Mouse (Mus musculus) embryonic facial prominence, embryonic 10.5 days (tissue): Measurements from ENCODE around the gene Psma3. TPM values are rescaled to one million over a fixed set of nuclear protein-coding genes. Genes with fewer than 3 reads are reported as not detected.

ENCODE experiments used
- DNase-seq: peaks from one replicate; pipeline ENCODE4 v3.0.0-alpha.2; 2017; ENCODE audit warnings: low spot score
- H3K27ac ChIP-seq: fragments of 300-500 bp; sonication (generic); replicated peaks from 2 replicates; pipeline ENCODE4 v1.5.1; 2016; ENCODE audit warnings: mild to moderate bottlenecking
- H3K27me3 ChIP-seq: fragments of 300-500 bp; sonication (generic); replicated peaks from 2 replicates; pipeline ENCODE4 v1.6.1; 2016; ENCODE audit warnings: low read depth, mild to moderate bottlenecking; ENCODE audit not compliant: poor library complexity, severe bottlenecking
- H3K36me3 ChIP-seq: fragments of 300-500 bp; sonication (generic); replicated peaks from 2 replicates; pipeline ENCODE4 v1.6.1; 2016; ENCODE audit warnings: mild to moderate bottlenecking, moderate library complexity
- H3K4me1 ChIP-seq: fragments of 300-500 bp; sonication (generic); 2 replicates; pipeline ENCODE4 v1.6.1; 2016
- H3K4me3 ChIP-seq: fragments of 300-500 bp; sonication (generic); 2 replicates; pipeline ENCODE4 v1.5.1; 2016; ENCODE audit warnings: mild to moderate bottlenecking, moderate library complexity
- H3K9me3 ChIP-seq: fragments of 300-500 bp; sonication (generic); 2 replicates; pipeline ENCODE4 v1.6.1; 2016; ENCODE audit warnings: mild to moderate bottlenecking
- WGBS: fragments of 180-500 bp; shearing (Covaris S2); methylation state at CpG from one replicate; pipeline ENCODE4 v1.1.7; 2016; 5-methylcytosine and 5-hydroxymethylcytosine counted together
- polyA plus RNA-seq: library from polyadenylated mRNA; unstranded; fragments of >200 nt; fragmentation: Nextera tagmentation; extraction: Ambion mirVana; gene quantifications from 2 replicates; pipeline ENCODE4 v1.2.1, GENCODE M21; 2016

The Psma3 gene
- polyA plus RNA-seq, 1 experiment from 2014 or later: 687 TPM

GRCm38 (mm10) chr12:70969485-70970184, 4.8 kb upstream of the Psma3 start:
- Histone ChIP-seq H3K4me1 (peaks cover 11% of the 10 kb centered on the region), H3K9me3 (no peaks in the 10 kb centered on the region), H3K27me3 (no peaks in the 10 kb centered on the region), H3K4me3 (peak overlapping the region; percentile 78), H3K36me3 (peaks cover 1% of the 10 kb centered on the region; the same call in 1 of the 2 replicates), H3K27ac (peak overlapping the region; percentile 67)
- 4% methylated on average over 17 of the region's 17 CpGs for WGBS
- peak; percentile 75 for DNase-seq

GRCm38 (mm10) chr12:70973831-70974230, 590 bp upstream of the Psma3 start:
- Histone ChIP-seq H3K27me3 (no peaks in the 10 kb centered on the region), H3K4me3 (peak overlapping the region; percentile 97), H3K9me3 (no peaks in the 10 kb centered on the region), H3K27ac (peak overlapping the region; percentile 81; the same call in 1 of the 2 replicates), H3K4me1 (peaks cover 11% of the 10 kb centered on the region), H3K36me3 (peaks cover 8% of the 10 kb centered on the region)
- 91% methylated on average over 4 of the region's 4 CpGs for WGBS
- no peak for DNase-seq

- peaks cover 24% of the 10 kb centered on the region for H3K36me3 ChIP-seq
- peak overlapping the region; percentile 97 for H3K4me3 ChIP-seq
- peak; percentile 38 for DNase-seq
- H3K4me1 ChIP-seq: peaks cover 11% of the 10 kb centered on the region
- H3K9me3 ChIP-seq: no peaks in the 10 kb centered on the region
- H3K27me3 ChIP-seq: no peaks in the 10 kb centered on the region
- H3K27ac ChIP-seq: peak overlapping the region; percentile 99
- 25% methylated on average over 10 of the region's 10 CpGs for WGBS
Observed at GRCm38 (mm10) chr12:70975406-70975805, 985 bp downstream of the Psma3 start.

GRCm38 (mm10) chr12:70975891-70976290, 1.5 kb downstream of the Psma3 start:
- H3K36me3 ChIP-seq: peaks cover 29% of the 10 kb centered on the region
- H3K27ac ChIP-seq: peak overlapping the region; percentile 99; the same call in 1 of the 2 replicates
- H3K4me3 ChIP-seq: peak overlapping the region; percentile 97
- no peaks in the 10 kb centered on the region for H3K9me3 ChIP-seq
- 78% methylated on average over 3 of the region's 3 CpGs for WGBS
- peaks cover 11% of the 10 kb centered on the region for H3K4me1 ChIP-seq
- DNase-seq: no peak
- no peaks in the 10 kb centered on the region for H3K27me3 ChIP-seq

GRCm38 (mm10) chr12:70978345-70978744, 3.9 kb downstream of the Psma3 start:
- Histone ChIP-seq H3K36me3 (peaks cover 50% of the 10 kb centered on the region), H3K4me1 (peaks cover 11% of the 10 kb centered on the region), H3K4me3 (no peak overlapping the region), H3K27me3 (no peaks in the 10 kb centered on the region), H3K27ac (no peak overlapping the region), H3K9me3 (no peaks in the 10 kb centered on the region)
- no peak for DNase-seq
- 92% methylated on average over 7 of the region's 7 CpGs for WGBS

- Histone ChIP-seq H3K9me3 (no peaks in the 10 kb centered on the region), H3K27me3 (no peaks in the 10 kb centered on the region), H3K27ac (no peak overlapping the region), H3K36me3 (peaks cover 95% of the 10 kb centered on the region), H3K4me3 (no peak overlapping the region), H3K4me1 (no peaks in the 10 kb centered on the region)
- DNase-seq: no peak
- WGBS: 96% methylated on average over 7 of the region's 7 CpGs
Observed at GRCm38 (mm10) chr12:70984855-70985550, 10.6 kb downstream of the Psma3 start.

GRCm38 (mm10) chr12:70997225-70997624, 22.8 kb downstream of the Psma3 start:
- Histone ChIP-seq H3K27me3 (no peaks in the 10 kb centered on the region), H3K36me3 (peaks cover 83% of the 10 kb centered on the region), H3K4me1 (no peaks in the 10 kb centered on the region), H3K4me3 (no peak overlapping the region), H3K27ac (no peak overlapping the region), H3K9me3 (no peaks in the 10 kb centered on the region)
- 90% methylated on average over 5 of the region's 5 CpGs for WGBS
- DNase-seq: no peak

- Histone ChIP-seq H3K36me3 (peaks cover 79% of the 10 kb centered on the region), H3K27me3 (no peaks in the 10 kb centered on the region), H3K4me3 (no peak overlapping the region), H3K4me1 (no peaks in the 10 kb centered on the region), H3K27ac (no peak overlapping the region), H3K9me3 (no peaks in the 10 kb centered on the region)
- 75% methylated on average over 5 of the region's 5 CpGs for WGBS
- no peak for DNase-seq
Observed at GRCm38 (mm10) chr12:70999423-70999903, 25.0 kb downstream of the Psma3 start.

GRCm38 (mm10) chr12:71000344-71000743, 25.9 kb downstream of the Psma3 start:
- 82% methylated on average over 1 of the region's 1 CpGs for WGBS
- Histone ChIP-seq H3K9me3 (no peaks in the 10 kb centered on the region), H3K36me3 (peaks cover 79% of the 10 kb centered on the region), H3K27me3 (no peaks in the 10 kb centered on the region), H3K4me1 (no peaks in the 10 kb centered on the region), H3K4me3 (no peak overlapping the region), H3K27ac (no peak overlapping the region)
- DNase-seq: no peak

- no peaks in the 10 kb centered on the region for H3K27me3 ChIP-seq
- WGBS: 81% methylated on average over 6 of the region's 6 CpGs
- no peak for DNase-seq
- H3K4me1 ChIP-seq: no peaks in the 10 kb centered on the region
- no peak overlapping the region for H3K27ac ChIP-seq
- H3K4me3 ChIP-seq: no peak overlapping the region
- peaks cover 79% of the 10 kb centered on the region for H3K36me3 ChIP-seq
- H3K9me3 ChIP-seq: no peaks in the 10 kb centered on the region
Observed at GRCm38 (mm10) chr12:71001456-71001855, 27.0 kb downstream of the Psma3 start.

- H3K27me3 ChIP-seq: no peaks in the 10 kb centered on the region
- no peak for DNase-seq
- peaks cover 80% of the 10 kb centered on the region for H3K36me3 ChIP-seq
- no peak overlapping the region for H3K4me3 ChIP-seq
- no peak overlapping the region for H3K27ac ChIP-seq
- H3K9me3 ChIP-seq: no peaks in the 10 kb centered on the region
- H3K4me1 ChIP-seq: no peaks in the 10 kb centered on the region
- 89% methylated on average over 6 of the region's 6 CpGs for WGBS
Observed at GRCm38 (mm10) chr12:71003760-71004426, 29.5 kb downstream of the Psma3 start.

- Histone ChIP-seq H3K4me3 (no peak overlapping the region), H3K4me1 (no peaks in the 10 kb centered on the region), H3K9me3 (no peaks in the 10 kb centered on the region), H3K27ac (no peak overlapping the region), H3K36me3 (peaks cover 85% of the 10 kb centered on the region), H3K27me3 (no peaks in the 10 kb centered on the region)
- 94% methylated on average over 6 of the region's 6 CpGs for WGBS
- no peak for DNase-seq
Observed at GRCm38 (mm10) chr12:71006141-71006540, 31.7 kb downstream of the Psma3 start.
